Comparison of ENCODE assay signal across 17 mouse cellular contexts in genomic region chr12:17473862-17474261, GRCm38 (mm10).
"Had no signal": no experiment of that assay in that cellular context is flagged by ENCODE, and none has a peak within 500 bp of the region (broad histone marks: within the 10 kb centered on the region; RNA-seq: fewer than 3 reads in every experiment).

No protein-coding gene starts in this region.

- H3K27ac ChIP-seq: lung, embryonic 15.5 days; macrophage; midbrain, embryonic 13.5 days; midbrain, embryonic 15.5 days; neural tube, embryonic 12.5 days; stomach, embryonic 15.5 days; stomach, postnatal 0 days had no signal

- ATAC-seq: lung, postnatal 0 days; midbrain, embryonic 13.5 days; midbrain, embryonic 15.5 days had no signal

- H3K4me3 ChIP-seq: lung, embryonic 15.5 days; megakaryocyte, embryonic 14.5 days; midbrain, embryonic 13.5 days; midbrain, embryonic 15.5 days; neural tube, embryonic 12.5 days; stomach, embryonic 15.5 days had no signal

- DNase-seq: lung, adult 2 months; lung, postnatal 14 days; lung, postnatal 36 days; right cerebral cortex, postnatal 14 days; thymus, adult 2 months; thymus, postnatal 25 days; thymus, postnatal 4 days had no signal

- H3K27me3 ChIP-seq: lung, embryonic 15.5 days; midbrain, embryonic 13.5 days; midbrain, embryonic 15.5 days; neural tube, embryonic 12.5 days; stomach, embryonic 15.5 days had no signal

- H3K9ac ChIP-seq: lung, embryonic 15.5 days; midbrain, embryonic 13.5 days; midbrain, embryonic 15.5 days; neural tube, embryonic 12.5 days; stomach, embryonic 15.5 days had no signal

- H3K4me2 ChIP-seq: lung, embryonic 15.5 days; midbrain, embryonic 11.5 days; midbrain, embryonic 13.5 days; midbrain, embryonic 15.5 days; neural tube, embryonic 12.5 days; stomach, embryonic 15.5 days had no signal

- H3K4me1 ChIP-seq: lung, embryonic 15.5 days; midbrain, embryonic 13.5 days; midbrain, embryonic 15.5 days; neural tube, embryonic 12.5 days; stomach, embryonic 15.5 days had no signal

- H3K9me3 ChIP-seq: lung, embryonic 15.5 days; megakaryocyte, embryonic 14.5 days; midbrain, embryonic 13.5 days; midbrain, embryonic 15.5 days; neural tube, embryonic 12.5 days; stomach, embryonic 15.5 days had no signal

- H3K36me3 ChIP-seq: lung, embryonic 15.5 days; midbrain, embryonic 13.5 days; midbrain, embryonic 15.5 days; neural tube, embryonic 12.5 days; stomach, embryonic 15.5 days had no signal
